Mouse (Mus musculus) C2C12 (cell line): ENCODE results near the gene Bag1. TPM values are rescaled to one million over a fixed set of nuclear protein-coding genes. Genes with fewer than 3 reads are reported as not detected.

Source experiments
- H3K27me3 ChIP-seq: one replicate; pipeline ENCODE4 v1.6.1; 2011; ENCODE audit not compliant: control insufficient read depth, insufficient read depth, insufficient read length
- H3K36me3 ChIP-seq: one replicate; pipeline ENCODE4 v1.6.1; 2011; ENCODE audit not compliant: control insufficient read depth, insufficient read depth
- H3K4me3 ChIP-seq: one replicate; pipeline ENCODE4 v1.5.1; 2011; ENCODE audit warnings: mild to moderate bottlenecking, control low read depth; ENCODE audit not compliant: poor library complexity, insufficient read depth, severe bottlenecking
- H3K79me2 ChIP-seq: one replicate; pipeline ENCODE4 v1.6.1; 2011; ENCODE audit not compliant: control insufficient read depth, insufficient read depth
- H3K79me3 ChIP-seq: one replicate; pipeline ENCODE4 v1.6.1; 2011; ENCODE audit warnings: low read depth, control low read depth
- H3ac ChIP-seq: one replicate; pipeline ENCODE3; 2011; ENCODE audit warnings: low read depth; ENCODE audit not compliant: control insufficient read depth, insufficient read length
- CEBPB ChIP-seq: IDR thresholded peaks from one replicate; pipeline ENCODE4 v1.6.1; 2011; ENCODE audit warnings: low read depth, mild to moderate bottlenecking, control low read depth, moderate library complexity
- CTCF ChIP-seq: IDR thresholded peaks from one replicate; pipeline ENCODE4 v1.5.1; 2011; ENCODE audit not compliant: control insufficient read depth, insufficient read depth, insufficient read length
- FOSL1 ChIP-seq: IDR thresholded peaks from one replicate; pipeline ENCODE4 v1.8.0; 2011; ENCODE audit warnings: mild to moderate bottlenecking, low read length; ENCODE audit not compliant: poor library complexity, insufficient read depth, severe bottlenecking
- MAX ChIP-seq: IDR thresholded peaks from one replicate; pipeline ENCODE4 v1.6.1; 2011; ENCODE audit warnings: mild to moderate bottlenecking, control low read depth
- MYOD1 ChIP-seq: IDR thresholded peaks from one replicate; pipeline ENCODE4 v1.6.1; 2011; ENCODE audit warnings: low read depth; ENCODE audit not compliant: control insufficient read depth, insufficient read length
- MYOG ChIP-seq: IDR thresholded peaks from one replicate; pipeline ENCODE4 v1.6.1; 2011; ENCODE audit not compliant: control insufficient read depth, insufficient read length; ENCODE audit errors: extremely low read depth
- USF1 ChIP-seq: IDR thresholded peaks from one replicate; pipeline ENCODE4 v1.6.1; 2011; ENCODE audit warnings: low read depth, mild to moderate bottlenecking, control low read depth, moderate library complexity
- polyA plus RNA-seq: library from polyadenylated mRNA; unstranded; fragments of >200 nt; fragmentation: generic; extraction: Trizol; gene quantifications from one replicate; pipeline ENCODE4 v1.2.1, GENCODE M21; 2012; ENCODE audit warnings: missing spikeins

The Bag1 gene
- polyA plus RNA-seq, 1 experiment = 170 TPM

- no peak overlapping the region for H3K4me3 ChIP-seq
- no peak for TF ChIP-seq CTCF
- no peak for TF ChIP-seq MAX
- TF ChIP-seq CEBPB = no peak
- no peak for TF ChIP-seq MYOG
- no peak for TF ChIP-seq USF1
- TF ChIP-seq MYOD1 = no peak
- TF ChIP-seq FOSL1 = no peak
These were observed 19.0 kb downstream of the Bag1 start for GRCm38 (mm10) chr4:40929046-40929445.

GRCm38 (mm10) chr4:40925568-40925967 is 22.5 kb downstream of the Bag1 start:
- no peak overlapping the region for H3ac ChIP-seq
- no peaks in the 10 kb centered on the region for H3K36me3 ChIP-seq
- H3K79me3 ChIP-seq = no peaks in the 10 kb centered on the region
- H3K4me3 ChIP-seq = no peak overlapping the region
- H3K79me2 ChIP-seq = no peaks in the 10 kb centered on the region
- TF ChIP-seq FOSL1 (no peak), MYOD1 (no peak), USF1 (no peak), MYOG (no peak), CEBPB (no peak), MAX (no peak)
- H3K27me3 ChIP-seq = no peaks in the 10 kb centered on the region

More at GRCm38 (mm10) chr4:40929046-40929445, 19.0 kb downstream of the Bag1 start:
- no peaks in the 10 kb centered on the region for H3K27me3 ChIP-seq
- H3ac ChIP-seq = no peak overlapping the region
- H3K79me3 ChIP-seq = no peaks in the 10 kb centered on the region
- H3K79me2 ChIP-seq = no peaks in the 10 kb centered on the region
- peaks cover 11% of the 10 kb centered on the region for H3K36me3 ChIP-seq

DNA sequence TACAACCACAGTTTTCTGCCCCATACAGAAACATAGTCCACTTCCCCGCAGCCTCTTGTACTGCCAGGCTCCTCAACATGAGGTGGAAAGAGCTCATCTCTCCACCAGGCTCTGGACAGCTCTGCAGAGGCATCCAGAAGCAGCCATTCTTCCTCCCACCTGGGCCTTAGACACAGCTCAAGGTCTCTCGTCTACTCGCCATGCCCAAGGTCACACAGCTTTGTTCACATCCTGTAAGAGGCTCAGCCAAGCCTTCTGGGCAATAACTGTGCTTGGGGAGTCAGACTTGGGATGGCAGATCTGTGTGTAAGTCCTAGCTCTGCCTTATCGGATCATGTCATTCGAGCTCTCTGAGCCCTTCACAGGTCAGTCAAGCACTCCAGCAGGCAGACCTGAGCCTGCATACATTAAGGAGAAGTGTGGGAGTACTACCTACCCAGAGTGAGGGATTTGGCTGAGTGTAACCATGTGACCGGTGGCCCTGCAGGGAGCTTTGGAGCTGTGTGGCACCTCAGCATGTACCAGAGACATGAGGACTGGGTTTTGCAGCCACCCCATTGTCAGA is 24.9 kb downstream of the Bag1 start:
- Histone ChIP-seq H3K36me3 (no peaks in the 10 kb centered on the region), H3K79me3 (no peaks in the 10 kb centered on the region), H3K4me3 (no peak overlapping the region), H3K27me3 (no peaks in the 10 kb centered on the region), H3ac (no peak overlapping the region), H3K79me2 (no peaks in the 10 kb centered on the region)
- TF ChIP-seq FOSL1 = no peak
- TF ChIP-seq USF1 = no peak
- TF ChIP-seq CEBPB = no peak
- TF ChIP-seq MYOD1 = no peak
- TF ChIP-seq MAX = no peak
- TF ChIP-seq MYOG = no peak
- no peak for TF ChIP-seq CTCF

- Histone ChIP-seq H3K27me3 (no peaks in the 10 kb centered on the region), H3K79me2 (no peaks in the 10 kb centered on the region), H3K36me3 (no peaks in the 10 kb centered on the region), H3K79me3 (no peaks in the 10 kb centered on the region), H3K4me3 (no peak overlapping the region), H3ac (no peak overlapping the region)
- TF ChIP-seq FOSL1 = no peak
These were observed 26.8 kb downstream of the Bag1 start for GRCm38 (mm10) chr4:40921288-40921687.

DNA sequence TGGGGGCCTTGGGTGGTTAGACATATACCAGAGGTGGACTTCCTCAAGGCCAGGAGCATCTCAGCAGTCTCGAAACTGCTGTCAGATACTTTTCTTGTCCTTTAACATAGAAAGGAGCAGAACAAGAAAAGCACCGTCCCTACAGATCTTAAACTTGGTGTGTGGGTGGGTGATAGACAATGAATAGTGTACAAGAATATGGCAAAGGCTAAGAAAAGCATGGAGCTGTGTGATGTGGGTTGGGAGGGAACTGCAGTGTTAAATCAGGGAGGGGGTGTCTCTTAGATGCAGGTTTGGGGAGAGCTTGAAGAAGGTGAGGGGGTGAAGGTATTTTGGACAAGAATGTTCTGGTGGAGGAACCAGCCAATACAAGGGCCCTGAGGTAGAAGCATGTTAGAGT is 27.5 kb downstream of the Bag1 start:
- TF ChIP-seq CTCF (no peak), MYOD1 (no peak), MAX (no peak), MYOG (no peak), USF1 (no peak), FOSL1 (no peak), CEBPB (no peak)
- Histone ChIP-seq H3K79me2 (no peaks in the 10 kb centered on the region), H3K79me3 (no peaks in the 10 kb centered on the region), H3K27me3 (no peaks in the 10 kb centered on the region), H3K36me3 (no peaks in the 10 kb centered on the region), H3K4me3 (no peak overlapping the region), H3ac (no peak overlapping the region)

DNA sequence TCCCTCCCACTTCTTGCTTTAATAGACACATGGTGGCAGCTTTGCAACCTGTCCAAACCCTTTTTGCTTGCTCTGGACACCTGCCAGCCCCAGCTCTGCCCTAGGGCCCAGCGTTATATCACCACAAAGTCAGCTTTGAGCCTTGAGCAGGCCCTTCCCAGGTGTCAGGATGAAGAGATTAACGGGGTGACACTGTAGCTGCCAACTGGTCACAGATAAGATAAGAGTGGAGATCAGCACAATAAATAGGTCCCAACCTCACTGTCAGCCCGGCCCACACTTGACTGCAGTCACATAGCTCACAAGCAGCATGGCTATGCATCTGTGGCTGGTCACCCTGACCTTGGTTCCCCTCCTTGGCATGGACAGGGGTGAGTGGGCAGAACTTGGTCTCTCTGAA is 28.3 kb downstream of the Bag1 start, which contains the start of gene Spink4:
Gene Spink4, plus strand, starts transcription at position 268 of the 400 bp plus-strand sequence.
- Histone ChIP-seq H3K79me3 (no peaks in the 10 kb centered on the region), H3K4me3 (no peak within 1 kb of the TSS), H3K79me2 (no peaks in the 10 kb centered on the region), H3ac (no peak within 1 kb of the TSS), H3K36me3 (no peaks in the 10 kb centered on the region), H3K27me3 (no peaks in the 10 kb centered on the region)
- no peak for TF ChIP-seq CTCF
